Mouse (Mus musculus) stomach, embryonic 16.5 days (tissue): ENCODE results near the gene Olfr1032. TPM values are rescaled to one million over a fixed set of nuclear protein-coding genes. Genes with fewer than 3 reads are reported as not detected.
A peak's percentile ranks its signal among the peaks of the same experiment; 100 is the strongest.
"Not testable (repeated sequence)": the region's sequence is repeated elsewhere in the genome, so short reads cannot be mapped to it uniquely, and the experiment has no call there.

Experiments used
- ATAC-seq: fragments of 200-750 bp; cut with Nextera tagmentation; 2 replicates; pipeline ENCODE4 v1.8.0; 2017; ENCODE audit warnings: moderate number of reproducible peaks, moderate TSS enrichment; ENCODE audit not compliant: insufficient read depth, low FRiP score
- H3K27ac ChIP-seq: fragments of 300-500 bp; sonication (generic); 2 replicates; pipeline ENCODE4 v1.5.1; 2014; ENCODE audit warnings: low read length
- H3K27me3 ChIP-seq: fragments of 300-500 bp; sonication (generic); 2 replicates; pipeline ENCODE4 v1.6.1; 2014; ENCODE audit warnings: low read length, control low read depth, mixed read lengths; ENCODE audit not compliant: control insufficient read depth, insufficient read depth
- H3K36me3 ChIP-seq: fragments of 300-500 bp; sonication (generic); 2 replicates; pipeline ENCODE4 v1.6.1; 2014; ENCODE audit warnings: low read length; ENCODE audit not compliant: control insufficient read depth, insufficient read depth
- H3K4me1 ChIP-seq: fragments of 300-500 bp; sonication (generic); 2 replicates; pipeline ENCODE4 v1.6.1; 2014; ENCODE audit warnings: low read length, control low read depth, mixed read lengths; ENCODE audit not compliant: control insufficient read depth, insufficient read depth
- H3K4me2 ChIP-seq: fragments of 300-500 bp; sonication (generic); 2 replicates; pipeline ENCODE4 v1.6.1; 2014; ENCODE audit warnings: low read depth, low read length, mixed read lengths
- H3K4me3 ChIP-seq: fragments of 300-500 bp; sonication (generic); replicated peaks from 2 replicates; pipeline ENCODE4 v1.5.1; 2014; ENCODE audit warnings: mild to moderate bottlenecking, low read length
- H3K9ac ChIP-seq: fragments of 300-500 bp; sonication (generic); 2 replicates; pipeline ENCODE4 v1.6.1; 2014; ENCODE audit warnings: low read length
- H3K9me3 ChIP-seq: fragments of 300-500 bp; sonication (generic); replicated peaks from 2 replicates; pipeline ENCODE4 v1.6.1; 2016; ENCODE audit warnings: low read length, control low read depth; ENCODE audit not compliant: control insufficient read depth
- WGBS: fragments of 180-500 bp; shearing (Covaris S2); extraction: QIAGEN DNeasy Blood & Tissue Kit; methylation state at CpG from one replicate; pipeline ENCODE4 v1.1.7; 2014; 5-methylcytosine and 5-hydroxymethylcytosine counted together
- polyA plus RNA-seq: library from polyadenylated mRNA; unstranded; fragments of >200 nt; fragmentation: Nextera tagmentation; extraction: Ambion mirVana; gene quantifications from 2 replicates; pipeline ENCODE4 v1.2.1, GENCODE M21; 2015

The Olfr1032 gene
- not detected in 2 replicates for polyA plus RNA-seq

DNA sequence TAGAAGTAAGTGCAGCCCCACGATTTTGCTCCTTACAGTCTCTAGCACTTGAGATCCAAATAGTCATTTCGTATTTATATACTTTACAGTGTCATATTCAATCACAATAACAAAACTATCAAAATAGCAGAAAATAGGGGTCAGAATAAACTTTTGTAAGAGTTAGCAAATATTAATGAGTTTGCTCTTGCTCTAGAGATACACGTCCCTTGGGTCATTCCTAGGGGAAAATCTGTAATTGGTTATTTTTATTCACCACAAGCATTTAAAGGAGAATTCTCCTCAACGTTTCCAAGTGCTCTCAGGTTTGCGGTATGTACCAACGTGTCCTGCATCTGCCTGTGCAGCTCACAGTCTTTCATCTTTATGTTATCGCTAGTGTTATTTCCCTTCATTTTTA lies at the start of gene Olfr1032:
Gene Olfr1032, plus strand, starts transcription at position 301 of the 400 bp plus-strand sequence.
- Histone ChIP-seq H3K27ac (no peak within 1 kb of the TSS), H3K4me1 (no peaks in the 10 kb centered on the region), H3K4me2 (no peak within 1 kb of the TSS), H3K4me3 (no peak within 1 kb of the TSS), H3K9me3 (no peaks in the 10 kb centered on the region), H3K9ac (no peak within 1 kb of the TSS), H3K36me3 (no peaks in the 10 kb centered on the region), H3K27me3 (no peaks in the 10 kb centered on the region)
- ATAC-seq, result no peak
- WGBS, result 80% methylated on average over 7 of the region's 7 CpGs

DNA sequence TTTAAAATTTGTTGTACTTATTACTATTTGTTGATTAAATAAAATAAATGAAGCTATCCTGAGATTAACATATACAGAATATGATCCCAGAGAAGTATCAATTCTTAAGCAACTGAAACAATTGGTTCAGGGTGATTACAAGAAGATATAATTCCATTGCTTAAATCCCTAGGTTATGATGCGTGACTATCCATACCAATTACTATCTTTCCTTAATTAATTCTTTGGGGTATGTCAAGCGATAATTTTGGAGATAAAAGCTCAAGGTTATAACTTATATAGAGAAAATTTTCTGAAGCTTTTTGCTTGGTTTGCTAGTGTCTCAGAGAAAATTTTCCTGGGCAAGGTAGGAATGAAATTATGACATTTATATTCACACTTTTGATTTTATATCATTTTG lies 31.7 kb upstream of the Olfr1032 start, which contains the start of gene Olfr1029:
Gene Olfr1029, plus strand, starts transcription at position 301 of the 400 bp plus-strand sequence.
- 86% methylated on average over 2 of the region's 2 CpGs for WGBS
- no peak for ATAC-seq
- Histone ChIP-seq H3K27me3 (no peaks in the 10 kb centered on the region), H3K4me1 (no peaks in the 10 kb centered on the region), H3K27ac (no peak within 1 kb of the TSS), H3K4me3 (no peak within 1 kb of the TSS), H3K9me3 (no peaks in the 10 kb centered on the region), H3K36me3 (no peaks in the 10 kb centered on the region), H3K4me2 (no peak within 1 kb of the TSS), H3K9ac (no peak within 1 kb of the TSS)

DNA sequence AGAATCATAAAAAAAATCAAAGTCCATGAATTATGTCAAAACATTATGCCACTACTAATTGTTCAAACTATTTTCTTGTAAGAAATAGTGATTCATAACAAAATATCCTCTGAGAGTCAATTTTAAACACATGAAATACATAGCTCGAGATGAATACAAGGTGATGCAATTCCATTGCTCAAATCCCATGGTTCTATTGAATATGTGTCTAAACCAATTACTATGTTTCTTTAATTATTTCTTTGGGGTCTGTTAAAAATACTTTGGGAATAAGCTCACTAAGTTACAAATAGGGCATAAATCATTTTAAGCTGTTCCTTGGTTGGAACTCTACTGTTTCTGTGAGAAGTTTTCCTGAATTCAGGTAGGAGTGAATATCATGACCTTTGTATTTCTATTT lies 26.4 kb upstream of the Olfr1032 start, which contains the start of gene Olfr1030:
Gene Olfr1030, plus strand, starts transcription at position 301 of the 400 bp plus-strand sequence.
- Histone ChIP-seq H3K9me3 (no peaks in the 10 kb centered on the region), H3K4me2 (no peak within 1 kb of the TSS), H3K9ac (no peak within 1 kb of the TSS), H3K27me3 (no peaks in the 10 kb centered on the region), H3K4me3 (no peak within 1 kb of the TSS), H3K36me3 (no peaks in the 10 kb centered on the region), H3K4me1 (no peaks in the 10 kb centered on the region), H3K27ac (no peak within 1 kb of the TSS)
- WGBS, result 69% methylated on average over 1 of the region's 1 CpGs
- ATAC-seq, result no peak

DNA sequence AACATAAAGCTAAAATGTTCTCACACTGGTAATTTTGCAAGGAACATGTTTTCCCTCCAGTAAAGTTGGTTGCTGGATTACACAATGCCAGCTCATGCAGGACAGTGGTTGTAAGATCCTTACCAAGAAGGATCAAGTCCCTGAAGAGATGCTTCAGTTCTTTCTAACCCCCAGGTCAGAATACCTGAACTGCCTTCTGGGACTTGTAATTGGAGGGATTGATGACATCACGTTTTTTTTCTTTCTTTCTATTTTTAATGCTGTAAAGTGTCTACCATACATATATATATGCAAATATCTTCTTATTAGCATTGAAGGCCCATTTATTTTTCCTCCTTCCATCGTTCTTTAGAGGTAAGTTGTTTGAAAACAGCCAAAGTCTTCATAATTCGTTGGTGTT lies 15.3 kb upstream of the Olfr1032 start, which contains the start of gene Olfr1031:
Gene Olfr1031, plus strand, starts transcription at position 301 of the 400 bp plus-strand sequence.
- Histone ChIP-seq H3K27ac (no peak within 1 kb of the TSS), H3K27me3 (no peaks in the 10 kb centered on the region), H3K9me3 (no peaks in the 10 kb centered on the region), H3K36me3 (no peaks in the 10 kb centered on the region), H3K4me1 (no peaks in the 10 kb centered on the region), H3K4me2 (no peak within 1 kb of the TSS), H3K4me3 (no peak within 1 kb of the TSS), H3K9ac (no peak within 1 kb of the TSS)
- no peak for ATAC-seq
- 65% methylated on average over 3 of the region's 3 CpGs for WGBS

DNA sequence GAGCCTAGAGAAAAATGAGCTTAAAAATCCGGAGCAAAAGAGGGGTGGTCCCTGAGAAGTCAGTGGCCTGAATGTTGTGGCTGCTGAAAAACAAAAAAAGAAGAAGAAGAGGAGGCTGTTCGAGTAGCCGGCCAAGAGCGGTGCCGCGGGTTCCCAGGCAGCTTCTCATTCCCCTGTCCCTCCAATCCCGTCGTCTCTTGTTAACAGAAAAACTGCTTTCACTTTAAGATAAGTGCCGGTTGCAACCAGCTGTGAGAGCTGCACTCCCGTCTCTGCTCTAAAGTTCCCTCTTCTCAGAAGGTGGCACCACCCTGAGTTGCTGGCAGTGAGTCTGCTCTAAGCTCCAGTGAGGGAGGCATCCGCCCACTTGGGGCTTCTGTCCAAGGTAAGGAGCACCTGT lies 15.1 kb downstream of the Olfr1032 start, which contains the start of gene Olfr1033:
Gene Olfr1033, plus strand, starts transcription at position 228 of the 400 bp plus-strand sequence.
- not testable (repeated sequence) for H3K4me1 ChIP-seq, H3K36me3 ChIP-seq, H3K9me3 ChIP-seq, ATAC-seq, H3K27me3 ChIP-seq
- Histone ChIP-seq H3K4me2 (peak within 1 kb of the TSS; percentile 46), H3K4me3 (peak within 1 kb of the TSS; percentile 44), H3K9ac (peak within 1 kb of the TSS; percentile 57; the same call in 1 of the 2 replicates), H3K27ac (peak within 1 kb of the TSS; percentile 66)
- WGBS, result under 1% methylated on average over 10 of the region's 11 CpGs

DNA sequence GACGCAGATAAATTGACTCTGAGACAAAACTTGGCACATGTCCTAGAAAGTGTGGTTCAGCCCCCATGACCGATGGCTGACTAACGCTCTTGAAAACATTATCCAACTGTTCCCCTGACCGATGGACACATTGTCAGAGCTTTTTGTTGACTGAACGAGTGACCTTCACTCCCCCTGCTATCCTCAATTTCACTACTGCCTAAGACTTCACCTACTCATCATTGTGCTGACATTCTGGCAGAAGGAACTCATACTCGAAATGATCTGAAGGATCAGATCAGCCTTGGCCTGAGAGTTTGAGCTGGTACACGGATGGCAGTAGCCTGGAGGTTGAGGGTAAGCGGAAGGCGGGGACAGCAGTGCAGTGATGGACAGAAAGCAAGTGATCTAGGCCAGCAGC lies 16.2 kb downstream of the Olfr1032 start:
- H3K4me1 ChIP-seq, H3K4me2 ChIP-seq, ATAC-seq, H3K27ac ChIP-seq, H3K27me3 ChIP-seq, H3K36me3 ChIP-seq, H3K9ac ChIP-seq, H3K4me3 ChIP-seq, H3K9me3 ChIP-seq: not testable (repeated sequence)
- 32% methylated on average over 3 of the region's 9 CpGs for WGBS

DNA sequence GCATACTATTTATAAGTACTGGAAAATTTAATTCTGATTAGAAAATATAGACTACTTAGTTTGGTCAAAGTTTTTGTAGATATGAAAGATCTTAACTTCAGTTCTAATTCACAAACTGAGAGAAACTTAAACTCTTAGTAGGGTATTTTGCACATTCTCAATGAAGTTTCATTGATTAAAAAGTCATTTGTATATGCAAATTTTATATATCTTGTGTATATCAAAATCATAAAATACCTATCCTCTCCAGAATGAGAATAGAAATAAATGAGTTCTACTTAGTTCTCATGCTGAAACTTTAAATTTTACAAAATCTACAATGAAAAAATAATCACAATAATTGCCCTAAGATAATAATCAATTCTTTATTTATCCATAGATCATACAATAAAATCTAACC lies 40.2 kb downstream of the Olfr1032 start, which contains the start of gene Olfr1034:
Gene Olfr1034, plus strand, starts transcription at position 301 of the 400 bp plus-strand sequence.
- Histone ChIP-seq H3K4me2 (no peak within 1 kb of the TSS), H3K4me1 (no peaks in the 10 kb centered on the region), H3K9ac (no peak within 1 kb of the TSS), H3K4me3 (no peak within 1 kb of the TSS), H3K36me3 (no peaks in the 10 kb centered on the region), H3K9me3 (no peaks in the 10 kb centered on the region), H3K27me3 (no peaks in the 10 kb centered on the region), H3K27ac (no peak within 1 kb of the TSS)
- no peak for ATAC-seq

DNA sequence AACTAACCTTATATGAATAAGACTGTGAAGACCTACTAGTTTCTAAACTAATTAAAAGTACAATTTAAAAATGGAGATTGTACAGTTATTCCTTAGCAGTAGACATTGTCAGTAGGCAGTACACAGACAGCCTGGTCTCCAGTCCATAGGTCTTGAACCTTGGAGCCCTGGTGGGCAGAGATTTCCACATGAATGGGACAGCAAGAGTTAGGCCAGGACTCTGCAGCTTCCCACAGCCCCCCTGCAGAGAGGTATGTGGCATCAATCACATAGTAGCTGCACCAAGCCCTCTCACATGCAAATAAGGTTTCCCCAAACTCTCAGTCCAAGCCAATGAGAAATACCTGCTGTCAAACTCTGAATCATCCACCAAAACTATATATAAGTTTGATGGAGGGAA lies 45.4 kb downstream of the Olfr1032 start:
- not testable (repeated sequence) for H3K36me3 ChIP-seq, H3K4me2 ChIP-seq, H3K9ac ChIP-seq, H3K4me3 ChIP-seq, H3K4me1 ChIP-seq, H3K27ac ChIP-seq, ATAC-seq, H3K27me3 ChIP-seq, H3K9me3 ChIP-seq
